In the genomic region with DNA sequence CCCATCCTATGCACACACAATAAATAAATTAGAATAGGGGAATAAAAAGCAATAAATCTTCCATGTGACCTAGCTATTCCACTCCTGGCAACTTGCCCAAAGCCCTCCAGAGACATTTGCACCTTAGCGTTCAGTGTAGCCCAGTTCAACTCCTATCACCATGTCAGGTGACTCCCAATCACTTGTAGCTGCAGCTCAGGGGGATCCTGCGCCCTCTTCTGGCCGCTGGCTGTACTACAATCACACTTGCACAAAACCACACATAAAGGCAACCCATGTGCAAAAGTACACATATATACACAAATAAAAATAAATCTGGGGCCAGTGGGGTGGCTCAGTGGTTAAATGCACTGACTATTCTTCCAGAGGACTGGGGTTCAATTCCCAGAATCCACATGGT, we compare ENCODE assay signal across 9 mouse cellular contexts. TPM values are rescaled to one million over a fixed set of nuclear protein-coding genes. Genes with fewer than 3 reads are reported as not detected.
DNase-seq lines count a peak whose midpoint lies in the region; ATAC-seq and TF ChIP-seq lines count a peak whose summit lies in the region.
"Had no signal": no experiment of that assay in that cellular context is flagged by ENCODE, and none has a peak within 500 bp of the region (broad histone marks: within the 10 kb centered on the region; RNA-seq: fewer than 3 reads in every experiment).

No protein-coding gene starts in this region.

- no peaks in the 10 kb centered on the region for H3K4me1 ChIP-seq in liver, embryonic 12.5 days
- no peaks in the 10 kb centered on the region for H3K4me1 ChIP-seq in embryonic fibroblast, embryonic 13.5 days (ENCODE audit: control insufficient read depth, insufficient read depth, low read length)

- H3K4me2 ChIP-seq in liver, embryonic 12.5 days: no peak overlapping the region

- H3K36me3 ChIP-seq in liver, embryonic 12.5 days: peaks cover 4% of the 10 kb centered on the region; the same call in 1 of the 2 replicates

- no peak overlapping the region for H3K9ac ChIP-seq in liver, embryonic 12.5 days

- WGBS in liver, embryonic 12.5 days (ENCODE audit: insufficient replicate concordance): 10% methylated on average over 3 of the region's 3 CpGs

- H3K27ac ChIP-seq in liver, embryonic 12.5 days: no peak overlapping the region
- H3K27ac ChIP-seq in embryonic fibroblast, embryonic 13.5 days (ENCODE audit: insufficient read depth, low read length): no peak overlapping the region

- no peak overlapping the region for H3K4me3 ChIP-seq in liver, embryonic 12.5 days
- H3K4me3 ChIP-seq in embryonic fibroblast, embryonic 13.5 days (ENCODE audit: insufficient read depth, low read length): no peak overlapping the region
- H3K4me3 ChIP-seq: myocyte had no signal

- no peaks in the 10 kb centered on the region for H3K9me3 ChIP-seq in liver, embryonic 12.5 days (replicated peaks)

- no peak for TF ChIP-seq POLR2A in embryonic fibroblast, embryonic 13.5 days (IDR thresholded peaks at IDR 0.05; ENCODE audit: low read depth, low read length)

- no peak for ATAC-seq in liver, embryonic 12.5 days

- peak; percentile 59 for TF ChIP-seq CTCF in embryonic fibroblast, embryonic 13.5 days (IDR thresholded peaks at IDR 0.05; ENCODE audit: borderline replicate concordance, insufficient read depth, low read length)

- H3K27me3 ChIP-seq in liver, embryonic 12.5 days (replicated peaks): peaks cover 12% of the 10 kb centered on the region

- peak; percentile 39 to 48 for DNase-seq in adrenal gland, postnatal 36 days
- DNase-seq in adrenal gland, postnatal 25 days: no peak
- peak; percentile 54 for DNase-seq in liver
- peak; percentile 28 to 46 for DNase-seq in natural killer cell, adult 2 months (ENCODE audit: low spot score in 2 of 2)
- no peak for DNase-seq in right cerebral cortex, adult 2 months (ENCODE audit: low spot score in 2 of 2)
- no peak for DNase-seq in adrenal gland, adult 2 months

RNA-seq across cellular contexts. Expression of gene Fblim1, which starts 14.3 kb away (rescaled TPM):
- 10 to 100 TPM in 1 of 2 experiments, 1 to 10 TPM in 1; 9.5 to 12.9 TPM for total RNA-seq in adrenal gland, postnatal 36 days (2021)
- total RNA-seq in adrenal gland, postnatal 25 days (2021): 9.5 and 12.7 TPM in 2 replicates
- polyA plus RNA-seq in liver, embryonic 12.5 days (2016; fragmentation: Nextera tagmentation; extraction: Ambion mirVana): 4.0 and 5.3 TPM in 2 replicates
- polyA plus RNA-seq in embryonic fibroblast, embryonic 13.5 days (2011; ENCODE audit: insufficient read length, low read depth, missing spikeins): 72.4 and 90.1 TPM in 2 replicates
- 10 to 100 TPM in 1 of 2 experiments, 1 to 10 TPM in 1; 9.0 to 23.0 TPM for total RNA-seq in adrenal gland, adult 2 months (2021)
- polyA plus RNA-seq in adrenal gland, adult 2 months (2012; rRNA removed): 10.4 and 12.8 TPM in 2 replicates

RNA-seq across cellular contexts. Expression of gene Tmem82, which starts 26.9 kb away (rescaled TPM):
- 1 to 10 TPM in 1 of 2 experiments, under 1 TPM in 1; 0.79 to 1.3 TPM for total RNA-seq in adrenal gland, postnatal 36 days (2021)
- total RNA-seq in adrenal gland, postnatal 25 days (2021): 0.64 and 2.0 TPM in 2 replicates
- polyA plus RNA-seq in liver, embryonic 12.5 days (2016; fragmentation: Nextera tagmentation; extraction: Ambion mirVana): 3.2 and 3.6 TPM in 2 replicates
- not detected in 2 replicates for polyA plus RNA-seq in embryonic fibroblast, embryonic 13.5 days (2011; ENCODE audit: insufficient read length, low read depth, missing spikeins)
- total RNA-seq in adrenal gland, adult 2 months (2021): 1 to 10 TPM in 1 of 2 experiments, under 1 TPM in 1; 0.93 to 1.6 TPM
- 2.8 TPM in 2 replicates for polyA plus RNA-seq in adrenal gland, adult 2 months (2012; rRNA removed)

RNA-seq across cellular contexts. Expression of gene Slc25a34, which starts 32.1 kb away (rescaled TPM):
- 1 to 10 TPM; 3.0 to 7.0 TPM for total RNA-seq in adrenal gland, postnatal 36 days (2021)
- total RNA-seq in adrenal gland, postnatal 25 days (2021): 2.7 TPM in 2 replicates
- polyA plus RNA-seq in liver, embryonic 12.5 days (2016; fragmentation: Nextera tagmentation; extraction: Ambion mirVana): not detected in 2 replicates
- 0.19 TPM in 1 of 2 replicates, not detected in the other for polyA plus RNA-seq in embryonic fibroblast, embryonic 13.5 days (2011; ENCODE audit: insufficient read length, low read depth, missing spikeins)
- total RNA-seq in adrenal gland, adult 2 months (2021): 10 to 100 TPM in 1 of 2 experiments, 1 to 10 TPM in 1; 9.2 to 14.2 TPM
- 4.3 and 5.7 TPM in 2 replicates for polyA plus RNA-seq in adrenal gland, adult 2 months (2012; rRNA removed)

RNA-seq across cellular contexts. Expression of gene Spen, which starts 53.1 kb away (rescaled TPM):
- total RNA-seq in adrenal gland, postnatal 36 days (2021): 10 to 100 TPM; 49.9 to 58.3 TPM
- 70.0 and 79.4 TPM in 2 replicates for total RNA-seq in adrenal gland, postnatal 25 days (2021)
- polyA plus RNA-seq in liver, embryonic 12.5 days (2016; fragmentation: Nextera tagmentation; extraction: Ambion mirVana): 9.1 and 9.2 TPM in 2 replicates
- polyA plus RNA-seq in embryonic fibroblast, embryonic 13.5 days (2011; ENCODE audit: insufficient read length, low read depth, missing spikeins): 20.7 and 21.2 TPM in 2 replicates
- total RNA-seq in adrenal gland, adult 2 months (2021): 10 to 100 TPM; 37.8 to 55.3 TPM
- polyA plus RNA-seq in adrenal gland, adult 2 months (2012; rRNA removed): 63.9 and 76.4 TPM in 2 replicates

Comparison
In these comparisons a context has a peak if more than half of its experiments do, and no peak if none do; other contexts are left out.
1. DNase-seq: peak in adrenal gland, postnatal 36 days (2 of 2), liver (single experiment) and natural killer cell, adult 2 months (2 of 2); none in adrenal gland, postnatal 25 days (single experiment), right cerebral cortex, adult 2 months (0 of 2) and adrenal gland, adult 2 months (single experiment).